Mouse (Mus musculus): ENCODE data around the gene Mrgpra1. TPM values are rescaled to one million over a fixed set of nuclear protein-coding genes. Genes with fewer than 3 reads are reported as not detected.
"Not testable (repeated sequence)": the region's sequence is repeated elsewhere in the genome, so short reads cannot be mapped to it uniquely, and the experiment has no call there.

The Mrgpra1 gene
- not detected in 2 replicates for polyA plus RNA-seq (2014; fragmentation: Nextera tagmentation; extraction: Ambion mirVana)

GRCm38 (mm10) chr7:47354140-47354539 is at the start of gene Mrgpra1:
TSS of gene Mrgpra1 (minus strand) at chr7:47354240.
- peaks cover 20% of the 10 kb centered on the region for H3K9me3 ChIP-seq (ENCODE audit: control insufficient read depth, low read length)
- H3K36me3 ChIP-seq (ENCODE audit: control insufficient read depth, insufficient read depth, low read length): no peaks in the 10 kb centered on the region
- no peaks in the 10 kb centered on the region for H3K27me3 ChIP-seq (ENCODE audit: control insufficient read depth, insufficient read depth, low read length)
- no peaks in the 10 kb centered on the region for H3K4me1 ChIP-seq (ENCODE audit: control insufficient read depth in 2 of 2, insufficient read depth in 2 of 2, low read length in 2 of 2)
- 60% methylated on average over 1 of the region's 1 CpGs for WGBS
- H3K4me2 ChIP-seq (ENCODE audit: low read length): no peak within 1 kb of the TSS
- H3K27ac ChIP-seq (replicated peaks in 1 of 2; ENCODE audit: control insufficient read depth in 1 of 2, insufficient read depth in 1 of 2, low read depth in 2 of 2, low read length in 2 of 2): no peak within 1 kb of the TSS
- H3K4me3 ChIP-seq (ENCODE audit: control insufficient read depth in 1 of 2, insufficient read depth in 1 of 2, low read depth in 1 of 2, low read length in 2 of 2): no peak within 1 kb of the TSS
- no peak within 1 kb of the TSS for H3K9ac ChIP-seq (ENCODE audit: low read length)
- ATAC-seq (ENCODE audit: insufficient number of reproducible peaks, insufficient read depth, low FRiP score, low read depth): no peak

- no peak for ATAC-seq (ENCODE audit: insufficient number of reproducible peaks, insufficient read depth, low FRiP score, low read depth)
- Histone ChIP-seq H3K4me3 (ENCODE audit: control insufficient read depth in 1 of 2, insufficient read depth in 1 of 2, low read depth in 1 of 2, low read length in 2 of 2) (no peak overlapping the region), H3K4me2 (ENCODE audit: low read length) (no peak overlapping the region), H3K27me3 (ENCODE audit: control insufficient read depth, insufficient read depth, low read length) (no peaks in the 10 kb centered on the region), H3K4me1 (ENCODE audit: control insufficient read depth in 2 of 2, insufficient read depth in 2 of 2, low read length in 2 of 2) (no peaks in the 10 kb centered on the region), H3K36me3 (ENCODE audit: control insufficient read depth, insufficient read depth, low read length) (no peaks in the 10 kb centered on the region), H3K27ac (replicated peaks in 1 of 2; ENCODE audit: control insufficient read depth in 1 of 2, insufficient read depth in 1 of 2, low read depth in 2 of 2, low read length in 2 of 2) (no peak overlapping the region), H3K9ac (ENCODE audit: low read length) (no peak overlapping the region), H3K9me3 (ENCODE audit: control insufficient read depth, low read length) (peaks cover 13% of the 10 kb centered on the region)
Observed at GRCm38 (mm10) chr7:47401125-47401524, 47.1 kb upstream of the Mrgpra1 start.

DNA sequence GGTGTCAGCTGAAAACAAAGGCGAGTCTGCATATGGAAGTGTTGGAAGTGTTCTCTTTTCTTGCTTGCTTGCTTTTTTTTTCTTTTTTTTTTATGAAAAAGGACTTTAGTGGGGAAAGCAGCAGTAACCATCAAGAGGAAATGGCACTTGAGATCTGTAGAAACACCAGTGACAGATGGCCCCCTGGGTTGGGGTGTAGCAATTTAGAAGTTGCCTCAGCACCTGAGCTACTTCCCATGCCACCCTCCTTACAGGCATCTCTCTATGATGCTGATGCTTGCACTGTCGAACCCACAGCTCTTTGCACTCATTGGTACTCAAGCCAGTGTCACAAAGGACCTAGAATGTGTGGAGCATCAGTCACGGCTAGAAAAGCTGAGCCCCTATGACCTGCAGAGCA is 5.6 kb downstream of the Mrgpra1 start:
- H3K9me3 ChIP-seq (ENCODE audit: control insufficient read depth, low read length): 0 out of 2 replicates have a peak, but pooled peaks cover 10% of the 10 kb centered on the region
- H3K9ac ChIP-seq (ENCODE audit: low read length): no peak overlapping the region
- H3K27me3 ChIP-seq (ENCODE audit: control insufficient read depth, insufficient read depth, low read length): no peaks in the 10 kb centered on the region
- ATAC-seq (ENCODE audit: insufficient number of reproducible peaks, insufficient read depth, low FRiP score, low read depth): no peak
- WGBS: 63% methylated on average over 3 of the region's 3 CpGs
- no peak overlapping the region for H3K4me2 ChIP-seq (ENCODE audit: low read length)
- no peaks in the 10 kb centered on the region for H3K36me3 ChIP-seq (ENCODE audit: control insufficient read depth, insufficient read depth, low read length)
- H3K4me1 ChIP-seq (ENCODE audit: control insufficient read depth in 2 of 2, insufficient read depth in 2 of 2, low read length in 2 of 2): no peaks in the 10 kb centered on the region
- H3K4me3 ChIP-seq (ENCODE audit: control insufficient read depth in 1 of 2, insufficient read depth in 1 of 2, low read depth in 1 of 2, low read length in 2 of 2): no peak overlapping the region
- H3K27ac ChIP-seq (replicated peaks in 1 of 2; ENCODE audit: control insufficient read depth in 1 of 2, insufficient read depth in 1 of 2, low read depth in 2 of 2, low read length in 2 of 2): no peak overlapping the region

GRCm38 (mm10) chr7:47345905-47346478 is 8.0 kb downstream of the Mrgpra1 start:
- Histone ChIP-seq H3K4me1 (ENCODE audit: control insufficient read depth in 2 of 2, insufficient read depth in 2 of 2, low read length in 2 of 2) (no peaks in the 10 kb centered on the region), H3K27ac (replicated peaks in 1 of 2; ENCODE audit: control insufficient read depth in 1 of 2, insufficient read depth in 1 of 2, low read depth in 2 of 2, low read length in 2 of 2) (no peak overlapping the region), H3K27me3 (ENCODE audit: control insufficient read depth, insufficient read depth, low read length) (no peaks in the 10 kb centered on the region), H3K9me3 (ENCODE audit: control insufficient read depth, low read length) (0 out of 2 replicates have a peak, but pooled peaks cover 10% of the 10 kb centered on the region), H3K9ac (ENCODE audit: low read length) (no peak overlapping the region), H3K36me3 (ENCODE audit: control insufficient read depth, insufficient read depth, low read length) (no peaks in the 10 kb centered on the region), H3K4me2 (ENCODE audit: low read length) (no peak overlapping the region), H3K4me3 (ENCODE audit: control insufficient read depth in 1 of 2, insufficient read depth in 1 of 2, low read depth in 1 of 2, low read length in 2 of 2) (no peak overlapping the region)
- no peak for ATAC-seq (ENCODE audit: insufficient number of reproducible peaks, insufficient read depth, low FRiP score, low read depth)
- WGBS: 67% methylated on average over 4 of the region's 4 CpGs

DNA sequence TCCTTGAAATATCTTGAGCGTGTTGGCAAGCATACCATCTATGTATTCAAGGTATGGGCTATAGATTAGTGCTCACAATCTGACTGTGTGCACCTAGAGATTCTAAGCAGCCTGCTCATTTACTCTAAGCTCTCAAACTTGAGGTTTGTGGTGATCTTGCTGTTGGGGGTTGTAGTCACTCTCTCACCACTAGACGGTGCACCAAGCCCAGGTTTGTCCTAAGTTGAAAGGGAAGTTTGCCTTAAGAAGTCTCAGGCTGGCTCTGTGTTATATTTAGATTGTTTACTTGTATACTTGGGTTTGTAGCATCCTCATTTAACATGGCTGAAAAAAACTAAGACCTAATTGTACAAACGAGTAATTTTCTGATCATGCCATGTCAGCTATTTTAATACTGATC is 12.2 kb downstream of the Mrgpra1 start:
- H3K4me3 ChIP-seq (ENCODE audit: control insufficient read depth in 1 of 2, insufficient read depth in 1 of 2, low read depth in 1 of 2, low read length in 2 of 2); ATAC-seq (ENCODE audit: insufficient number of reproducible peaks, insufficient read depth, low FRiP score, low read depth); H3K9me3 ChIP-seq (ENCODE audit: control insufficient read depth, low read length); H3K36me3 ChIP-seq (ENCODE audit: control insufficient read depth, insufficient read depth, low read length); H3K27ac ChIP-seq (replicated peaks in 1 of 2; ENCODE audit: control insufficient read depth in 1 of 2, insufficient read depth in 1 of 2, low read depth in 2 of 2, low read length in 2 of 2); H3K9ac ChIP-seq (ENCODE audit: low read length); H3K4me2 ChIP-seq (ENCODE audit: low read length); H3K4me1 ChIP-seq (ENCODE audit: control insufficient read depth in 2 of 2, insufficient read depth in 2 of 2, low read length in 2 of 2); H3K27me3 ChIP-seq (ENCODE audit: control insufficient read depth, insufficient read depth, low read length): not testable (repeated sequence)
- WGBS: 59% methylated on average over 3 of the region's 3 CpGs

- H3K9me3 ChIP-seq (ENCODE audit: control insufficient read depth, low read length); H3K27me3 ChIP-seq (ENCODE audit: control insufficient read depth, insufficient read depth, low read length); H3K4me2 ChIP-seq (ENCODE audit: low read length); H3K9ac ChIP-seq (ENCODE audit: low read length); H3K4me1 ChIP-seq (ENCODE audit: control insufficient read depth in 2 of 2, insufficient read depth in 2 of 2, low read length in 2 of 2); H3K36me3 ChIP-seq (ENCODE audit: control insufficient read depth, insufficient read depth, low read length); H3K27ac ChIP-seq (replicated peaks in 1 of 2; ENCODE audit: control insufficient read depth in 1 of 2, insufficient read depth in 1 of 2, low read depth in 2 of 2, low read length in 2 of 2); ATAC-seq (ENCODE audit: insufficient number of reproducible peaks, insufficient read depth, low FRiP score, low read depth); H3K4me3 ChIP-seq (ENCODE audit: control insufficient read depth in 1 of 2, insufficient read depth in 1 of 2, low read depth in 1 of 2, low read length in 2 of 2): not testable (repeated sequence)
- 49% methylated on average over 3 of the region's 3 CpGs for WGBS
Observed at GRCm38 (mm10) chr7:47341389-47341788, 12.7 kb downstream of the Mrgpra1 start.

GRCm38 (mm10) chr7:47318299-47318698 is 35.7 kb downstream of the Mrgpra1 start:
- no peak overlapping the region for H3K9ac ChIP-seq (ENCODE audit: low read length)
- H3K27me3 ChIP-seq (ENCODE audit: control insufficient read depth, insufficient read depth, low read length): no peaks in the 10 kb centered on the region
- no peaks in the 10 kb centered on the region for H3K4me1 ChIP-seq (ENCODE audit: control insufficient read depth in 2 of 2, insufficient read depth in 2 of 2, low read length in 2 of 2)
- no peak for ATAC-seq (ENCODE audit: insufficient number of reproducible peaks, insufficient read depth, low FRiP score, low read depth)
- H3K4me3 ChIP-seq (ENCODE audit: control insufficient read depth in 1 of 2, insufficient read depth in 1 of 2, low read depth in 1 of 2, low read length in 2 of 2): no peak overlapping the region
- peaks cover 19% of the 10 kb centered on the region for H3K9me3 ChIP-seq (ENCODE audit: control insufficient read depth, low read length)
- H3K36me3 ChIP-seq (ENCODE audit: control insufficient read depth, insufficient read depth, low read length): no peaks in the 10 kb centered on the region
- H3K27ac ChIP-seq (replicated peaks in 1 of 2; ENCODE audit: control insufficient read depth in 1 of 2, insufficient read depth in 1 of 2, low read depth in 2 of 2, low read length in 2 of 2): no peak overlapping the region
- WGBS: 32% methylated on average over 1 of the region's 1 CpGs
- no peak overlapping the region for H3K4me2 ChIP-seq (ENCODE audit: low read length)

- WGBS: 25% methylated on average over 4 of the region's 4 CpGs
- H3K4me3 ChIP-seq (ENCODE audit: control insufficient read depth in 1 of 2, insufficient read depth in 1 of 2, low read depth in 1 of 2, low read length in 2 of 2): no peak overlapping the region
- H3K9ac ChIP-seq (ENCODE audit: low read length): no peak overlapping the region
- H3K27me3 ChIP-seq (ENCODE audit: control insufficient read depth, insufficient read depth, low read length): no peaks in the 10 kb centered on the region
- H3K9me3 ChIP-seq (ENCODE audit: control insufficient read depth, low read length): peaks cover 11% of the 10 kb centered on the region; the same call in 1 of the 2 replicates
- no peaks in the 10 kb centered on the region for H3K4me1 ChIP-seq (ENCODE audit: control insufficient read depth in 2 of 2, insufficient read depth in 2 of 2, low read length in 2 of 2)
- no peak for ATAC-seq (ENCODE audit: insufficient number of reproducible peaks, insufficient read depth, low FRiP score, low read depth)
- H3K36me3 ChIP-seq (ENCODE audit: control insufficient read depth, insufficient read depth, low read length): no peaks in the 10 kb centered on the region
- no peak overlapping the region for H3K4me2 ChIP-seq (ENCODE audit: low read length)
- no peak overlapping the region for H3K27ac ChIP-seq (replicated peaks in 1 of 2; ENCODE audit: control insufficient read depth in 1 of 2, insufficient read depth in 1 of 2, low read depth in 2 of 2, low read length in 2 of 2)
Observed at GRCm38 (mm10) chr7:47312289-47312688, 41.8 kb downstream of the Mrgpra1 start.
